Mouse (Mus musculus): ENCODE results near the gene Kifc3. TPM values are rescaled to one million over a fixed set of nuclear protein-coding genes. Genes with fewer than 3 reads are reported as not detected.

Gene Kifc3
- total and polyA plus RNA-seq, 3 experiments: 10.6 to 19.1 TPM; not detected in 1

GRCm38 (mm10) chr8:95149426-95149825 is 53.2 kb downstream of the Kifc3 start:
- Histone ChIP-seq H3K79me2 (ENCODE audit: control insufficient read depth, insufficient read depth, low read length, poor library complexity) (no peaks in the 10 kb centered on the region), H3K9ac (ENCODE audit: control insufficient read depth, low read depth, low read length, poor library complexity, severe bottlenecking) (no peak overlapping the region), H3K4me1 (ENCODE audit: control insufficient read depth in 1 of 2, insufficient read depth in 2 of 2, low read length in 2 of 2) (peaks cover 0 to 18% of the 10 kb centered on the region in 2 experiments; a peak in 2 of 4 replicates), H3K27me3 (ENCODE audit: control insufficient read depth in 1 of 2, insufficient read depth in 2 of 2, low read length in 2 of 2) (no peaks in the 10 kb centered on the region; a peak in 1 of 4 replicates), H3K9me3 (replicated peaks; ENCODE audit: insufficient read depth, low read length) (no peaks in the 10 kb centered on the region), H3K4me3 (ENCODE audit: control insufficient read depth in 1 of 2, insufficient read depth in 1 of 2, low read depth in 2 of 2, low read length in 2 of 2) (no peak overlapping the region), H3K36me3 (ENCODE audit: control insufficient read depth in 1 of 2, insufficient read depth in 2 of 2, low read length in 2 of 2) (peaks cover 0 to 3% of the 10 kb centered on the region in 2 experiments; a peak in 1 of 4 replicates), H3K27ac (ENCODE audit: control insufficient read depth, low read depth, low read length) (no peak overlapping the region)
- TF ChIP-seq NRF1 (IDR thresholded peaks at IDR 0.05; ENCODE audit: insufficient read depth, low read depth, low read length, poor library complexity, severe bottlenecking) (no peak), TCF12 (IDR thresholded peaks at IDR 0.05; ENCODE audit: low read depth, low read length) (0 out of 2 replicates have a peak, but pooled peaks have one; percentile 34), EP300 (IDR thresholded peaks at IDR 0.05; ENCODE audit: low read depth in 1 of 2, low read length in 2 of 2) (peak; percentile 26 to 29; a peak in 1 of 4 replicates), RAD21 (IDR thresholded peaks at IDR 0.05; ENCODE audit: low read depth, low read length) (no peak), POLR2AphosphoS2 (IDR thresholded peaks at IDR 0.05; ENCODE audit: low read length) (no peak), KAT2A (conservative IDR thresholded peaks at IDR 0.05; ENCODE audit: low read depth, low read length) (no peak), ZKSCAN1 (IDR thresholded peaks at IDR 0.05; ENCODE audit: low read depth, low read length) (no peak), ZMIZ1 (IDR thresholded peaks at IDR 0.05; ENCODE audit: low read depth, low read length) (no peak), MXI1 (IDR thresholded peaks at IDR 0.05; ENCODE audit: low read depth, low read length) (no peak), POLR2AphosphoS5 (IDR thresholded peaks at IDR 0.05; ENCODE audit: borderline replicate concordance, low read depth, low read length) (no peak), SMC3 (IDR thresholded peaks at IDR 0.05; ENCODE audit: low read depth, low read length) (no peak), ELF1 (IDR thresholded peaks at IDR 0.05; ENCODE audit: low read depth, low read length) (no peak)
- peak; percentile 51 for DNase-seq (ENCODE audit: low read depth, low spot score)

GRCm38 (mm10) chr8:95146846-95147245 is 55.8 kb downstream of the Kifc3 start:
- Histone ChIP-seq H3K27me3 (ENCODE audit: control insufficient read depth in 1 of 2, insufficient read depth in 2 of 2, low read length in 2 of 2) (no peaks in the 10 kb centered on the region), H3K9ac (ENCODE audit: control insufficient read depth, low read depth, low read length, poor library complexity, severe bottlenecking) (no peak overlapping the region)
- DNase-seq (ENCODE audit: low read depth, low spot score): peak; percentile 13

More at GRCm38 (mm10) chr8:95146846-95147245, 55.8 kb downstream of the Kifc3 start:
- Histone ChIP-seq H3K9me3 (replicated peaks; ENCODE audit: insufficient read depth, low read length) (no peaks in the 10 kb centered on the region), H3K27ac (ENCODE audit: control insufficient read depth, low read depth, low read length) (no peak overlapping the region), H3K4me3 (ENCODE audit: control insufficient read depth in 1 of 2, insufficient read depth in 1 of 2, low read depth in 2 of 2, low read length in 2 of 2) (no peak overlapping the region), H3K36me3 (ENCODE audit: control insufficient read depth in 1 of 2, insufficient read depth in 2 of 2, low read length in 2 of 2) (peaks cover 0 to 3% of the 10 kb centered on the region in 2 experiments; a peak in 1 of 4 replicates), H3K4me1 (ENCODE audit: control insufficient read depth in 1 of 2, insufficient read depth in 2 of 2, low read length in 2 of 2) (peaks cover 0 to 18% of the 10 kb centered on the region in 2 experiments; a peak in 2 of 4 replicates), H3K79me2 (ENCODE audit: control insufficient read depth, insufficient read depth, low read length, poor library complexity) (peaks cover 2% of the 10 kb centered on the region; the same call in 1 of the 2 replicates)
- no peak for TF ChIP-seq NRF1 (IDR thresholded peaks at IDR 0.05; ENCODE audit: insufficient read depth, low read depth, low read length, poor library complexity, severe bottlenecking)
- no peak for TF ChIP-seq GABPA (IDR thresholded peaks at IDR 0.05; ENCODE audit: low read depth, low read length)
- TF ChIP-seq CTCF (IDR thresholded peaks at IDR 0.05 in 2 of 3, conservative IDR thresholded peaks at IDR 0.05 in 1 of 3; ENCODE audit: control insufficient read depth in 1 of 3, insufficient read depth in 1 of 3, low read depth in 2 of 3, low read length in 3 of 3, poor library complexity in 1 of 3, severe bottlenecking in 1 of 3): peak in 2 of 3 experiments; percentile 1 to 22; a peak in 1 of 6 replicates
- peak; percentile 18 for TF ChIP-seq SMC3 (IDR thresholded peaks at IDR 0.05; ENCODE audit: low read depth, low read length)
- TF ChIP-seq MYB (IDR thresholded peaks at IDR 0.05; ENCODE audit: low read depth, low read length): no peak
- TF ChIP-seq E2F4 (IDR thresholded peaks at IDR 0.05; ENCODE audit: borderline replicate concordance, low read depth, low read length): no peak
- peak; percentile 29 for TF ChIP-seq RAD21 (IDR thresholded peaks at IDR 0.05; ENCODE audit: low read depth, low read length)
- no peak for TF ChIP-seq UBTF (IDR thresholded peaks at IDR 0.05; ENCODE audit: borderline replicate concordance, insufficient read depth, low read depth, low read length)

Measured in MEL (cell line).